Mouse (Mus musculus) liver, postnatal 0 days (tissue): ENCODE results near the gene Wdr73. TPM values are rescaled to one million over a fixed set of nuclear protein-coding genes. Genes with fewer than 3 reads are reported as not detected.
A peak's percentile ranks its signal among the peaks of the same experiment; 100 is the strongest.

Source experiments
- ATAC-seq: fragments of 200-750 bp; cut with Nextera tagmentation; 2 replicates; pipeline ENCODE4 v1.8.0; 2017; ENCODE audit warnings: mild to moderate bottlenecking, moderate library complexity
- DNase-seq: peaks from one replicate; pipeline ENCODE4 v3.0.0-alpha.2; 2016
- H3K27ac ChIP-seq: fragments of 300-500 bp; sonication (generic); 2 replicates; pipeline ENCODE4 v1.5.1; 2014; ENCODE audit warnings: antibody characterized with exemption, moderate library complexity, mild to moderate bottlenecking, low read depth
- H3K27me3 ChIP-seq: fragments of 300-500 bp; sonication (generic); 2 replicates; pipeline ENCODE4 v1.6.1; 2014; ENCODE audit warnings: low read length, control low read depth, mixed read lengths; ENCODE audit not compliant: insufficient read depth
- H3K36me3 ChIP-seq: fragments of 300-500 bp; sonication (generic); replicated peaks from 2 replicates; pipeline ENCODE4 v1.6.1; 2014; ENCODE audit warnings: mild to moderate bottlenecking, control low read depth, low read length, moderate library complexity, mixed read lengths; ENCODE audit not compliant: insufficient read depth
- H3K4me1 ChIP-seq: fragments of 300-500 bp; sonication (generic); 2 replicates; pipeline ENCODE4 v1.6.1; 2014; ENCODE audit warnings: antibody characterized with exemption, mild to moderate bottlenecking, control low read depth; ENCODE audit not compliant: insufficient read depth
- H3K4me2 ChIP-seq: fragments of 300-500 bp; sonication (generic); 2 replicates; pipeline ENCODE4 v1.6.1; 2014; ENCODE audit warnings: low read depth, mild to moderate bottlenecking, low read length, moderate library complexity, mixed read lengths
- H3K4me3 ChIP-seq: fragments of 300-500 bp; sonication (generic); 2 replicates; pipeline ENCODE4 v1.5.1; 2014; ENCODE audit warnings: low read depth, low read length
- H3K9ac ChIP-seq: fragments of 300-500 bp; sonication (generic); replicated peaks from 2 replicates; pipeline ENCODE4 v1.6.1; 2014; ENCODE audit warnings: mild to moderate bottlenecking, moderate library complexity
- H3K9me3 ChIP-seq: fragments of 300-500 bp; sonication (generic); 2 replicates; pipeline ENCODE4 v1.6.1; 2016; ENCODE audit warnings: mild to moderate bottlenecking, control low read depth, low read length, mixed read lengths
- CTCF ChIP-seq: sonication (generic); IDR thresholded peaks from 2 replicates; pipeline ENCODE4 v1.5.1; 2016; ENCODE audit warnings: antibody characterized with exemption, low read depth
- EP300 ChIP-seq: IDR thresholded peaks from 2 replicates; pipeline ENCODE4 v1.6.1; 2016; ENCODE audit warnings: antibody characterized with exemption, low read depth, mild to moderate bottlenecking
- WGBS: fragments of 180-500 bp; shearing (Covaris S2); extraction: QIAGEN DNeasy Blood & Tissue Kit; methylation state at CpG from one replicate; pipeline ENCODE4 v1.1.7; 2014; ENCODE audit not compliant: insufficient replicate concordance; 5-methylcytosine and 5-hydroxymethylcytosine counted together
- polyA plus RNA-seq: library from polyadenylated mRNA; unstranded; fragments of >200 nt; fragmentation: Nextera tagmentation; extraction: Ambion mirVana; gene quantifications from 2 replicates; pipeline ENCODE4 v1.2.1, GENCODE M21; 2015

Wdr73 gene
- polyA plus RNA-seq, 1 experiment from 2014 or later, result 13.6 TPM

DNA sequence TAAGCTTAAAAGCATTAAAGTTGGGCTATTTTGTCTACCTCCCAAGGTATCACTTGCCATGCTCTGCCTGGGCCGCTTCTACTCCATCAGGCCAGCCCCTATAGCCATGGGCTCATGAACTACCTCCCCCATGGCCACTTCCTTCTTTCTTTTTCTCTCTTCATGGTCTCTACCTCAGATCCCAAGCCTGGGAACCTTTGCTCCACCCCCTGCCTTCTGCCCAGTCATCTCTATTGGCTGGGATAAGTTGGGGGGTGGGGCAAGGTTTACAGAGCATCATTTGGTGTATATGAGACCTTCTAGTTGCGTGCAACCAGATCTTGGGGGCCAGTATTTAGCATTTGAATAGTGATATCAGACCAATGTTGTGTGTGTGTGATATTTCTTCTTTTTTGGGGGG, 38.6 kb downstream of the Wdr73 start:
- peak; percentile 33 for DNase-seq
- H3K4me3 ChIP-seq, result no peak overlapping the region
- H3K27ac ChIP-seq, result no peak overlapping the region
- no peaks in the 10 kb centered on the region for H3K36me3 ChIP-seq
- H3K4me1 ChIP-seq, result peaks cover 31% of the 10 kb centered on the region
- H3K27me3 ChIP-seq, result no peaks in the 10 kb centered on the region
- no peak for TF ChIP-seq CTCF
- TF ChIP-seq EP300, result no peak
- 69% methylated on average over 2 of the region's 2 CpGs for WGBS
- H3K9ac ChIP-seq, result no peak overlapping the region
- H3K9me3 ChIP-seq, result no peaks in the 10 kb centered on the region
- no peak overlapping the region for H3K4me2 ChIP-seq
- ATAC-seq, result no peak

- H3K27me3 ChIP-seq, result no peaks in the 10 kb centered on the region
- H3K36me3 ChIP-seq, result no peaks in the 10 kb centered on the region
- H3K4me2 ChIP-seq, result peak within 1 kb of the TSS; percentile 78
- DNase-seq, result peak; percentile 89
- H3K4me1 ChIP-seq, result peaks cover 24% of the 10 kb centered on the region
- H3K4me3 ChIP-seq, result peak within 1 kb of the TSS; percentile 81
- ATAC-seq, result peak; percentile 97
- TF ChIP-seq CTCF (no peak), EP300 (no peak)
- H3K9me3 ChIP-seq, result no peaks in the 10 kb centered on the region
- H3K27ac ChIP-seq, result peak within 1 kb of the TSS; percentile 80
- peak within 1 kb of the TSS; percentile 77 for H3K9ac ChIP-seq
- under 1% methylated on average over 32 of the region's 40 CpGs for WGBS
Measured at GRCm38 (mm10) chr7:80860729-80861274, 40.3 kb downstream of the Wdr73 start, which contains the start of gene Zscan2. Gene Zscan2 (plus strand): TSS chr7:80860920.

DNA sequence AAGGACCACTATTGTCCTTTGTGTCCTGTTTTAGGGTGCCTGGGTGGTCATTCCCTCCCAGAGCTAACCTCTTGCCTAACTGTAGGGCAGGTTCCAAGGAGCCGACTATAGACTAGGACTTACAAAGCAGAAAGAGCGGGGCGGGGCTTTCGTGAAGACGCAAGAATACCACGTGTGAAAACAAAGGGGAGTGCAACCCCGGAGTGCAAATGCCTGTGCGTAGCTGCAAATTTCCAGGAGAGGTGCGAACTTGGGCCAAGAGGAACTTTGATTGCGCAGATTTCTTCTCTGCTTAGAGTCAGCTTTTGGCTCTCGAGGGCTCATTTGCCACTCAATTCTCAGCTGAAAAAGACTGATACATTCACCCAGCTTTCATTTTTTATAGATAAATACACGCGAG, 40.8 kb downstream of the Wdr73 start:
- peak; percentile 66 for DNase-seq
- no peak overlapping the region for H3K27ac ChIP-seq

DNA sequence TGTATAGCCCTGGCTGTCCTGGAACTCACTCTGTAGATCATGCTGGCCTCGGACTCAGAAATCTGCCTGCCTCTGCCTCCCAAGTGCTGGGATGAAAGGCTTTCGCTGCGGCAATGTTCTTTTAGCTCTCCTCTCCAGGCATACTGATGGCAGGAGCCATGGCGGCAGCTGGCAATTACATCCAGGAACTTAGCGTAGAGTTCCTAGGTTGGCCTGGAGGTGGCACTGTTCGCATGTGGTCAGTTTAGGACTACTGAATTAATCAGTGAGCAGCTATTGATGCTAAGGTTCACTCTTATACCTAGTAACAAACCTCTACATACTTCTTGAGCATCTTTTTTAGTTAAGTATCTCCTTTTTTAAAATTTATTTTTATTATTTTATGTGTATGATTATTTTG, 43.9 kb downstream of the Wdr73 start:
- ATAC-seq (no peak), DNase-seq (peak; percentile 81)
- Histone ChIP-seq H3K4me3 (no peak overlapping the region), H3K36me3 (no peaks in the 10 kb centered on the region), H3K9ac (no peak overlapping the region), H3K27ac (no peak overlapping the region), H3K27me3 (no peaks in the 10 kb centered on the region), H3K4me2 (no peak overlapping the region), H3K9me3 (no peaks in the 10 kb centered on the region), H3K4me1 (peaks cover 10% of the 10 kb centered on the region)
- 13% methylated on average over 6 of the region's 6 CpGs for WGBS
- TF ChIP-seq EP300 (no peak), CTCF (peak; percentile 92)

More for the DNA sequence above, 40.8 kb downstream of the Wdr73 start:
- peak; percentile 10; the same call in 1 of the 2 replicates for ATAC-seq
- Histone ChIP-seq H3K9me3 (no peaks in the 10 kb centered on the region), H3K4me1 (peaks cover 19% of the 10 kb centered on the region), H3K36me3 (no peaks in the 10 kb centered on the region), H3K9ac (0 out of 2 replicates have a peak overlapping the region, but pooled peaks have one; percentile 77), H3K27me3 (no peaks in the 10 kb centered on the region), H3K4me3 (peak overlapping the region; percentile 81), H3K4me2 (peak overlapping the region; percentile 78)
- under 1% methylated on average over 13 of the region's 13 CpGs for WGBS
- TF ChIP-seq EP300 (no peak), CTCF (no peak)

DNA sequence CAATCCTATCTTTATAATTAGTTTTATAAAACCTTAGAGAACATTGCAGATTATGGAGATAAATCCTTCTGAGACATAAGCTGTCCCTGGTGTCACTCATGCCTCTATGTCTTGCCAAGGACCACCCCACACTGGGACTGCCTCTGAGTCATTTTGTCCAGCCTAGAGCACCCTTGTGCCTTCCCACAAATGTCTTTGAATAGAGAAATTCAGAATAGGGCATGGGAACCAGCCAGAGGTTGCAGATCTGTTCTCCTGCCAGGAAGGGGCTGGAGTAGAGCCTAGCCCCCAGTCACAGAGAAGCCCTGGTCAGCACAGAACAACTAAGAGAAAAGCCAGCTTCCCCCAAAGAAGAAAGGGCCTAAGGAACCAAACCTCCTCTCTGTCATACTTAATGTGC, 45.8 kb downstream of the Wdr73 start:
- no peak overlapping the region for H3K4me2 ChIP-seq
- no peaks in the 10 kb centered on the region for H3K36me3 ChIP-seq
- TF ChIP-seq CTCF (no peak), EP300 (no peak)
- H3K9ac ChIP-seq, result no peak overlapping the region
- H3K4me1 ChIP-seq, result peaks cover 3% of the 10 kb centered on the region; the same call in 1 of the 2 replicates
- DNase-seq (no peak), ATAC-seq (no peak)
- H3K27ac ChIP-seq, result no peak overlapping the region
- no peaks in the 10 kb centered on the region for H3K9me3 ChIP-seq
- no peaks in the 10 kb centered on the region for H3K27me3 ChIP-seq
- H3K4me3 ChIP-seq, result no peak overlapping the region

GRCm38 (mm10) chr7:80853218-80853617, 47.9 kb downstream of the Wdr73 start:
- no peak overlapping the region for H3K4me2 ChIP-seq
- DNase-seq (no peak), ATAC-seq (no peak)
- WGBS, result 88% methylated on average over 3 of the region's 3 CpGs
- no peaks in the 10 kb centered on the region for H3K9me3 ChIP-seq
- H3K9ac ChIP-seq, result no peak overlapping the region
- no peak overlapping the region for H3K27ac ChIP-seq
- H3K27me3 ChIP-seq, result no peaks in the 10 kb centered on the region
- TF ChIP-seq CTCF (peak; percentile 39), EP300 (no peak)
- H3K36me3 ChIP-seq, result no peaks in the 10 kb centered on the region
- no peak overlapping the region for H3K4me3 ChIP-seq
- no peaks in the 10 kb centered on the region for H3K4me1 ChIP-seq

- no peak for DNase-seq
- WGBS, result 81% methylated on average over 5 of the region's 5 CpGs
- no peak overlapping the region for H3K4me3 ChIP-seq
- no peaks in the 10 kb centered on the region for H3K36me3 ChIP-seq
- ATAC-seq, result no peak
- TF ChIP-seq CTCF (no peak), EP300 (no peak)
- H3K9me3 ChIP-seq, result no peaks in the 10 kb centered on the region
- no peak overlapping the region for H3K27ac ChIP-seq
- no peaks in the 10 kb centered on the region for H3K27me3 ChIP-seq
- H3K9ac ChIP-seq, result no peak overlapping the region
- H3K4me2 ChIP-seq, result no peak overlapping the region
- no peaks in the 10 kb centered on the region for H3K4me1 ChIP-seq
Measured at GRCm38 (mm10) chr7:80850520-80850919, 50.5 kb downstream of the Wdr73 start.
